Mouse (Mus musculus): ENCODE data around the gene Lgr6.

DNA sequence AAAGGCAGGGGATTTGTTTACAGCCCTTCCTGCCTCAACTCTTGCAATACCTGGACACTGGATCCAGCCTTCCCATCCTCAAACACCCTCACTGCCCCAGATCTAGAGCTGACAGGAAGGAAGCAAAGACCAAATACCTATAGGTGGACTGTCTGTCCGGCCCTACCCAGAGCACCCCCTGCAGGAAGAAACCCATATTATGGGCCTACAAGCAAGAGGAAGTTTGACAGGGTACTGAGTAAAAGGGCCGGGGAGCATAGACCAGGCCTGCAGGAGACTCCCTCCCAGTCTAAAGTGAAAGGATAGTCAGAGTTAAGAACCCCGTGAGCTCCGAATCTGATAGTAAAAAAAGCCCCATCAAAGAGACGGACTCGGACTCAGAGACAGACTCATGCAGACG, 10.4 kb downstream of the Lgr6 start:
- TF ChIP-seq CTCF (IDR thresholded peaks at IDR 0.05; ENCODE audit: borderline replicate concordance, control insufficient read depth, extremely low read depth, insufficient read depth, low read length, poor library complexity) (no peak), POLR2A (IDR thresholded peaks at IDR 0.05; ENCODE audit: control insufficient read depth, extremely low read depth, insufficient read depth, low read length, poor library complexity) (no peak)

Data from thymus, adult 2 months (tissue).